Mouse (Mus musculus): ENCODE measurements around the gene Slco3a1. TPM values are rescaled to one million over a fixed set of nuclear protein-coding genes. Genes with fewer than 3 reads are reported as not detected.

Gene Slco3a1
- total RNA-seq (2014; rRNA removed) = 2.1 TPM in 2 replicates
- polyA plus RNA-seq (2012; rRNA removed) = 4.3 and 4.6 TPM in 2 replicates

DNA sequence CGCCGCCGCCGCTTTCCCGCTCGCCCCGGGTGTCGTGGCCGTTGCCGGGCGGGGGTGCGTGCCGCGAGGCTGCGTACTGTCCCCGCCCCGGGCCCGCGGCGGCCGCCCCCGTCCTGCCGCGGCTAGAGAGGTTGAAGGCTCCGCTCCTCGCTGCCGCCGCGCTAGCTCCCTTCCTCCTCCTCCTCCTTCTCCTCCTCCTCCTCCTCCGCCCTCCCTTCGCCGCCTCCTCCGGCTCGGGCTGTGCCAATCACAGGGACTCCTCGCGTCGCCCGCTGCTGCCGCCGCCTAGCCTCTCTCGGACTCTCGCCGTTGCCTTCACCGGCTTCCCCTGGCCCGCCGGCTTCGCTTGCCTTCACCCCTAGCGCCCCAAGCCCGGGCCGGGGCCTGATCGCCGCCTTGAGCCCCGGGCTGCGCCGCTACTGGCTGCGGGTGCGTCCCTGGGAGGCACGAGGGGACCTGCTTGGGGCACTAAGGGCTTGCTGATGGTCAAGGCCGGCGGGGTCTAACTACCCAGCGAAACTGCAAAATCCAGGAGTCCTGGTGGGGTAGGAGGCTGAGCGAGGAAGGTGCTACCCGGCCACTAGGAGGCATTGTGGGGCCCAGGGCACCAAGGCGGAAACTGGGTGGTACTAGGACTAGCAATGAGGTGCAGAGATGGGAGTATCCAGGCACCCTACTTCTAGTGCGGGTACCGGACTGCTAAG lies at the start of gene Slco3a1:
Gene Slco3a1 (minus strand): TSS at position 173 of the 704 bp plus-strand sequence.
- H3K27me3 ChIP-seq (ENCODE audit: control insufficient read depth, insufficient read depth, low read length) = peaks cover 5% of the 10 kb centered on the region
- DNase-seq (ENCODE audit: extremely low read depth, low read depth, low spot score) = no peak

DNA sequence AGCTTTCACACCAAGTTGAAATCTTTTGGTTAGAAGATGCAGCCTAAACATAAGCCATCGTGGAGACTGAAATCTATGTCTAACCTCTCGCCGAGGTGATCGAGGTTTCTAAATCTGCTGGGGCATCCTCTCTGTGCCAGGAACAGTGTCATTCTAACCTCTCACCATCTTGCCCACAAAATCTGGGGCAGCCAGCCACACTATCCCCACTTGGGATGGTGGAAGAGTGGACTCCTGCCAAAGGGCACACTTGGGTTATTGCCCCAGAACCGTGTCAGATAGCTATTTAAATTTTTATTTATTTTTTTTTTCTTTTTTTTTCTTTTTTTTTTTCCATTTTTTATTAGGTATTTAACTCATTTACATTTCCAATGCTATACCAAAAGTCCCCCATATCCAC lies 46.4 kb upstream of the Slco3a1 start:
- H3K27ac ChIP-seq (replicated peaks; ENCODE audit: insufficient read depth, low read depth, low read length) = no peak overlapping the region
- no peak for TF ChIP-seq CTCF (IDR thresholded peaks at IDR 0.05; ENCODE audit: low read depth, low read length)
- TF ChIP-seq POLR2A (IDR thresholded peaks at IDR 0.05; ENCODE audit: extremely low read depth, insufficient read depth, low read length) = no peak
- no peaks in the 10 kb centered on the region for H3K79me2 ChIP-seq (ENCODE audit: control insufficient read depth, insufficient read depth, low read length)
- no peaks in the 10 kb centered on the region for H3K27me3 ChIP-seq (ENCODE audit: control insufficient read depth, insufficient read depth, low read length)
- no peaks in the 10 kb centered on the region for H3K4me1 ChIP-seq (ENCODE audit: control insufficient read depth, insufficient read depth, low read length)
- H3K36me3 ChIP-seq (ENCODE audit: control insufficient read depth, insufficient read depth, low read length) = no peaks in the 10 kb centered on the region
- no peak for DNase-seq (ENCODE audit: extremely low read depth, low read depth, low spot score)
- no peak overlapping the region for H3K9ac ChIP-seq (ENCODE audit: low read depth, low read length)
- WGBS = 90% methylated on average over 5 of the region's 5 CpGs
- H3K4me3 ChIP-seq (ENCODE audit: insufficient read depth, low read depth, low read length) = no peak overlapping the region

More for the DNA sequence above, at the start of gene Slco3a1:
- H3K9ac ChIP-seq (ENCODE audit: low read depth, low read length) = peak within 1 kb of the TSS; percentile 83
- H3K36me3 ChIP-seq (ENCODE audit: control insufficient read depth, insufficient read depth, low read length) = no peaks in the 10 kb centered on the region
- no peaks in the 10 kb centered on the region for H3K4me1 ChIP-seq (ENCODE audit: control insufficient read depth, insufficient read depth, low read length)
- WGBS = 2% methylated on average over 61 of the region's 66 CpGs
- no peak for TF ChIP-seq POLR2A (IDR thresholded peaks at IDR 0.05; ENCODE audit: extremely low read depth, insufficient read depth, low read length)
- peak; percentile 64 for TF ChIP-seq CTCF (IDR thresholded peaks at IDR 0.05; ENCODE audit: low read depth, low read length)
- H3K27ac ChIP-seq (replicated peaks; ENCODE audit: insufficient read depth, low read depth, low read length) = peak within 1 kb of the TSS; percentile 50; the same call in 1 of the 2 replicates
- H3K4me3 ChIP-seq (ENCODE audit: insufficient read depth, low read depth, low read length) = peak within 1 kb of the TSS; percentile 80
- no peaks in the 10 kb centered on the region; the same call in 1 of the 2 replicates for H3K79me2 ChIP-seq (ENCODE audit: control insufficient read depth, insufficient read depth, low read length)

DNA sequence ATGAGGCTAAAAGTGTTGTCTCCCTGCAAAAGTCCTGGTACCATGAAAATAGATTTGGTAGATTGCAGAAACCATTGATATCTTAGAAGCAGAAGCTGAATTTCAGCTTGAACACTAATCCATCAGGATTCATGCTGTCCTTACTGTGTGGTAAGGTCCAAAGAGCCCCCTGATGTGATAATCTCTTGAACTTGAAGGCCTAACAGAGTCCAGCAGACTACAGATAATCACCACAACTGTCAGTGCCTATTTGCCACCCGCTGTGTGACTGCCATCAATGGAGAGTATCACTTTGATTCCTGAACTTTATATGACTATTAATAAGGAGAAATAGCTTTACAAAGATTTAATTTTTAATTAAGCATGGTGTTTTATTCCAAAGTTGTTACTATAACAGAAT lies 24.8 kb upstream of the Slco3a1 start:
- DNase-seq (ENCODE audit: extremely low read depth, low read depth, low spot score) = no peak
- Histone ChIP-seq H3K79me2 (ENCODE audit: control insufficient read depth, insufficient read depth, low read length) (no peaks in the 10 kb centered on the region), H3K36me3 (ENCODE audit: control insufficient read depth, insufficient read depth, low read length) (no peaks in the 10 kb centered on the region), H3K4me1 (ENCODE audit: control insufficient read depth, insufficient read depth, low read length) (no peaks in the 10 kb centered on the region), H3K27me3 (ENCODE audit: control insufficient read depth, insufficient read depth, low read length) (no peaks in the 10 kb centered on the region), H3K9ac (ENCODE audit: low read depth, low read length) (no peak overlapping the region), H3K27ac (replicated peaks; ENCODE audit: insufficient read depth, low read depth, low read length) (no peak overlapping the region), H3K4me3 (ENCODE audit: insufficient read depth, low read depth, low read length) (no peak overlapping the region)
- no peak for TF ChIP-seq POLR2A (IDR thresholded peaks at IDR 0.05; ENCODE audit: extremely low read depth, insufficient read depth, low read length)
- no peak for TF ChIP-seq CTCF (IDR thresholded peaks at IDR 0.05; ENCODE audit: low read depth, low read length)
- WGBS = 88% methylated on average over 1 of the region's 1 CpGs

DNA sequence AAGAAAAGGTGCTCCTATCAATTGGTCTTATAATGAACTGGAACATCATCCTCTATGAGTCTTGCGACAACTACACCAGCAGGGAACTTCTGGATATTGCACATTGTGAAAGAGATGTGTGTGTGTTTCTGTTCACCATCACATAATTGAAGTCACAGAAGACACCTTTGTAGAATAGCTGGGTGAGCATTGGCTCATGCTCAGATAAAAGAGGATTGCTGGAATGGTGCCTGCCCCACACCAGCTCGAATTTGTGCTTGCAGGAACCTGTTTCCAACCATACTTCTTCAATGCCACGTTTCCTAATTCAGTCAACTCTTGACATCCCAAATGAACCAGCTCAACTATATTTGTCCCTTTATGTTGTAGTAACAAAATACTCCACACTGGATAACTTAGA lies 21.1 kb upstream of the Slco3a1 start:
- 63% methylated on average over 3 of the region's 3 CpGs for WGBS
- Histone ChIP-seq H3K79me2 (ENCODE audit: control insufficient read depth, insufficient read depth, low read length) (no peaks in the 10 kb centered on the region), H3K4me3 (ENCODE audit: insufficient read depth, low read depth, low read length) (no peak overlapping the region), H3K9ac (ENCODE audit: low read depth, low read length) (no peak overlapping the region), H3K27ac (replicated peaks; ENCODE audit: insufficient read depth, low read depth, low read length) (no peak overlapping the region), H3K36me3 (ENCODE audit: control insufficient read depth, insufficient read depth, low read length) (no peaks in the 10 kb centered on the region), H3K27me3 (ENCODE audit: control insufficient read depth, insufficient read depth, low read length) (no peaks in the 10 kb centered on the region), H3K4me1 (ENCODE audit: control insufficient read depth, insufficient read depth, low read length) (no peaks in the 10 kb centered on the region)
- DNase-seq (ENCODE audit: extremely low read depth, low read depth, low spot score) = no peak
- TF ChIP-seq POLR2A (IDR thresholded peaks at IDR 0.05; ENCODE audit: extremely low read depth, insufficient read depth, low read length) (no peak), CTCF (IDR thresholded peaks at IDR 0.05; ENCODE audit: low read depth, low read length) (no peak)

DNA sequence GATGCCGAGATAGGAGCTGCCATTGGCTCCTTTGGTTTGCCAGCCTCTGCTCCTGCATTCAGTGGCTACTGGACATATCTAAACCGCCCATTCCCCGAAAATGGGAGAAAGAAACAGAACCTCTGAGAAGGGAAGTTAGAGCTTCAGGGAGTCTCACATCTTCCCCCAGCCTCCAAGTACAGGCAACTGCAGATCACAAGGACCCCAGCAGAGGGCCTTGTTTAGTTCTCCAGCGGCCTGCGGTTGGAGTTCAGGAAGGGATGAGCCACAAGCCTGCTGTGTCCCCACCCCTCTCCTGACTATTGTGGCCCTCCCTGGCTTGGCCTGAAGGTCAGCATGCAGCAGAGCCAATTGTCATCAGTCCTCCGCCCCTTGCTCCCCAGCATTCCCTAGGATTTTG lies 836 bp upstream of the Slco3a1 start:
- no peak for DNase-seq (ENCODE audit: extremely low read depth, low read depth, low spot score)
- no peaks in the 10 kb centered on the region; the same call in 1 of the 2 replicates for H3K79me2 ChIP-seq (ENCODE audit: control insufficient read depth, insufficient read depth, low read length)
- H3K4me3 ChIP-seq (ENCODE audit: insufficient read depth, low read depth, low read length) = no peak overlapping the region; the same call in 1 of the 2 replicates
- TF ChIP-seq POLR2A (IDR thresholded peaks at IDR 0.05; ENCODE audit: extremely low read depth, insufficient read depth, low read length) = no peak
- peak; percentile 55 for TF ChIP-seq CTCF (IDR thresholded peaks at IDR 0.05; ENCODE audit: low read depth, low read length)
- H3K27ac ChIP-seq (replicated peaks; ENCODE audit: insufficient read depth, low read depth, low read length) = 0 out of 2 replicates have a peak overlapping the region, but pooled peaks have one; percentile 50
- H3K36me3 ChIP-seq (ENCODE audit: control insufficient read depth, insufficient read depth, low read length) = no peaks in the 10 kb centered on the region
- no peak overlapping the region for H3K9ac ChIP-seq (ENCODE audit: low read depth, low read length)
- H3K4me1 ChIP-seq (ENCODE audit: control insufficient read depth, insufficient read depth, low read length) = no peaks in the 10 kb centered on the region
- peaks cover 5% of the 10 kb centered on the region for H3K27me3 ChIP-seq (ENCODE audit: control insufficient read depth, insufficient read depth, low read length)
- WGBS = 23% methylated on average over 6 of the region's 6 CpGs

DNA sequence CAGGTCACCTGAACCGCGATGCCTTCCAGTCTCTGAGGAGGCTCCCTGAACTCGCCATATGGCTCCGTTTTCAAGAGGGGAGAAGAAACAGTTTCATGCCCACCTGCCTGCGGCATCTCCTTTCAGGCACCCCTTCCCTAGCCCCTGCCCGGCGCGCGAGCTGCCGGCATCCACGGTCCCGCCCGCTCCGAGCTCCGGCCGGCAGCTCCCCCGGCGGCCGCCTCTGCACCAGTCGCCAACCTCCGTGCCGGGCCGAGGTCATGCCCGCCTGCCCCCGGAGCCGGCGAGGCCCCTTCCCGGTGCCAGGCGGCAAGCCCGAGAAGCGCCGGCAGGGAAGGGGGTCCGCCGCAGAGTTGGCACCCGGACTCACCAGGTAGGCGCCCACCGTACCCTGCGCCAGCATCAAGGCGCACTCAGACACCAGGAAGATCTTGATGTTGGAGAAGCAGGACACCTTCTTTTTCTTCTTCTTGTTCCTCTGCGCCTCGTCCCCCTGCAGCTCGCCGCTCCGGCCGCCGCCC lies 479 bp downstream of the Slco3a1 start:
- WGBS = 2% methylated on average over 43 of the region's 46 CpGs
- H3K27ac ChIP-seq (replicated peaks; ENCODE audit: insufficient read depth, low read depth, low read length) = 0 out of 2 replicates have a peak overlapping the region, but pooled peaks have one; percentile 22
- no peaks in the 10 kb centered on the region for H3K4me1 ChIP-seq (ENCODE audit: control insufficient read depth, insufficient read depth, low read length)
- H3K79me2 ChIP-seq (ENCODE audit: control insufficient read depth, insufficient read depth, low read length) = no peaks in the 10 kb centered on the region; the same call in 1 of the 2 replicates
- peak overlapping the region; percentile 83 for H3K9ac ChIP-seq (ENCODE audit: low read depth, low read length)
- H3K36me3 ChIP-seq (ENCODE audit: control insufficient read depth, insufficient read depth, low read length) = no peaks in the 10 kb centered on the region
- H3K27me3 ChIP-seq (ENCODE audit: control insufficient read depth, insufficient read depth, low read length) = peaks cover 5% of the 10 kb centered on the region
- TF ChIP-seq POLR2A (IDR thresholded peaks at IDR 0.05; ENCODE audit: extremely low read depth, insufficient read depth, low read length) = no peak
- no peak for TF ChIP-seq CTCF (IDR thresholded peaks at IDR 0.05; ENCODE audit: low read depth, low read length)
- H3K4me3 ChIP-seq (ENCODE audit: insufficient read depth, low read depth, low read length) = peak overlapping the region; percentile 80
- no peak for DNase-seq (ENCODE audit: extremely low read depth, low read depth, low spot score)

Data from liver, adult 2 months (tissue).